Mouse (Mus musculus) testis, adult 10 weeks (tissue): ENCODE measurements around the gene Gm10697. TPM values are rescaled to one million over a fixed set of nuclear protein-coding genes. Genes with fewer than 3 reads are reported as not detected.

ENCODE experiments used
- polyA plus RNA-seq: library from polyadenylated mRNA; stranded (reverse); fragments of 350-450 nt; fragmentation: Illumina TruSeq; extraction: RNeasy Lipid Tissue Mini Kit (QIAGEN cat#74804); gene quantifications from one replicate; pipeline ENCODE4 v1.2.3, GENCODE M21; 2014; ENCODE audit warnings: low read depth, low replicate concordance

The Gm10697 gene
- polyA plus RNA-seq = not detected

GRCm38 (mm10) chr3:94072544-94072943 is at the start of gene Gm10697:
TSS of gene Gm10697 (minus strand) at chr3:94072644.

DNA sequence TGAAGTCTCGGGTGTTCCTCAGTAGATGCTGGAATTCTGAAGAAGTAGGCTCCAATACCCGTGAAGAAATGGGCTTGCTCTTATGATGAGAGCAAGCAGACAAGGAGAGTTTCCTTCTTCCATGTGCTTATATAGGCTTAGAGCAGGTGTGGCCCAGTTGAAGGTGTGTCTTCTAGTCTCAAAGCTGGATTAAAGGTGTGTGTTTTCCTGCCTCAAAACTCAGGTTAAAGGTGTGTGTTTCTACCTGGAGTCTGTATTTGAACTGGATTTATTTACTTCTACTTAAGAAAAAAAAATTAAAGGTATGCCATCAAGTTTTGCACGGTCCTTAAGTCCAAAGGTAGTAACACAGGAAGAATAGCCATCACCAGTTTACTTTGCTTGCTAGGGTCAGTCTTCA is 17.7 kb downstream of the Gm10697 start, which contains the start of gene Gm9125:
Gene Gm9125 (minus strand): TSS at position 101 of the 400 bp plus-strand sequence.

Other genes with a start within 250 kb of the Gm10697 start
- not detected for gene Tdpoz3, start 246.6 kb downstream of the Gm10697 start, polyA plus RNA-seq
- gene Gm9117, start 129.1 kb downstream of the Gm10697 start, polyA plus RNA-seq = not detected
- gene Tdpoz5, start 111.3 kb downstream of the Gm10697 start, polyA plus RNA-seq = not detected
- not detected for gene Gm9125, start 17.8 kb downstream of the Gm10697 start, polyA plus RNA-seq
- not detected for gene Gm10696, start 105.5 kb upstream of the Gm10697 start, polyA plus RNA-seq
- 0.69 TPM for gene Gm5286, start 124.1 kb upstream of the Gm10697 start, polyA plus RNA-seq
- gene Gm4778, start 191.4 kb upstream of the Gm10697 start, polyA plus RNA-seq = not detected
- gene Them4, start 237.4 kb upstream of the Gm10697 start, polyA plus RNA-seq = 45.5 TPM